Mouse (Mus musculus) heart, adult 2 months (tissue): ENCODE results near the gene Cdk10. TPM values are rescaled to one million over a fixed set of nuclear protein-coding genes. Genes with fewer than 3 reads are reported as not detected.

Experiments
- DNase-seq, 2 experiments: peaks; one replicate each; pipeline ENCODE4 v3.0.0; 2021
- H3K27ac ChIP-seq: fragments of 200-600 bp; 2 replicates; pipeline ENCODE4 v1.8.1; 2022
- H3K27me3 ChIP-seq: fragments of 200-500 bp; 2 replicates; pipeline ENCODE4 v1.6.1; 2012; ENCODE audit warnings: mild to moderate bottlenecking, low read length, inconsistent platforms, mixed read lengths; ENCODE audit not compliant: control insufficient read depth, insufficient read depth
- H3K36me3 ChIP-seq: fragments of 200-500 bp; 2 replicates; pipeline ENCODE4 v1.6.1; 2012; ENCODE audit warnings: low read length, inconsistent platforms; ENCODE audit not compliant: control insufficient read depth, insufficient read depth
- H3K4me1 ChIP-seq: fragments of 200-500 bp; 2 replicates; pipeline ENCODE4 v1.6.1; 2011; ENCODE audit warnings: low read length; ENCODE audit not compliant: control insufficient read depth, insufficient read depth
- H3K4me3 ChIP-seq: fragments of 200-600 bp; 2 replicates; pipeline ENCODE4 v1.8.1; 2022
- H3K79me2 ChIP-seq: fragments of 200-500 bp; replicated peaks from 2 replicates; pipeline ENCODE4 v1.6.1; 2012; ENCODE audit warnings: mild to moderate bottlenecking, inconsistent platforms, low read length, moderate library complexity, mixed read lengths; ENCODE audit not compliant: control insufficient read depth, insufficient read depth
- H3K9ac ChIP-seq: fragments of 200-500 bp; 2 replicates; pipeline ENCODE4 v1.6.1; 2012; ENCODE audit warnings: low read depth, mild to moderate bottlenecking, control low read depth, inconsistent platforms, low read length, mixed read lengths
- CTCF ChIP-seq: fragments of 200-600 bp; IDR thresholded peaks from 2 replicates; pipeline ENCODE4 v1.8.1; 2022; ENCODE audit warnings: antibody characterized with exemption, mild to moderate bottlenecking, moderate library complexity
- EP300 ChIP-seq: fragments of 200-500 bp; IDR thresholded peaks from 2 replicates; pipeline ENCODE4 v1.6.1; 2011; ENCODE audit warnings: low read depth, low read length, control low read depth; ENCODE audit not compliant: insufficient read depth
- POLR2A ChIP-seq: fragments of 200-500 bp; IDR thresholded peaks from 2 replicates; pipeline ENCODE4 v1.6.1; 2011; ENCODE audit warnings: mild to moderate bottlenecking, low read depth, low read length, control low read depth; ENCODE audit not compliant: insufficient read depth
- WGBS: fragments of 180-500 bp; shearing (Covaris S2); methylation state at CpG from one replicate; pipeline ENCODE4 v1.1.7; 2018; 5-methylcytosine and 5-hydroxymethylcytosine counted together
- intact Hi-C: fragments of 180-260 bp; cut with DNase I; formaldehyde crosslinking; loops from one replicate; pipeline ENCODE4 v1.15.1; 2025
- polyA plus RNA-seq: library from polyadenylated mRNA; depleted of rRNA; stranded (reverse); fragments of >200 nt; gene quantifications from 2 replicates; pipeline ENCODE4 v1.2.3, GENCODE M21; 2012
- total RNA-seq, 2 experiments: library from RNA; stranded (reverse); gene quantifications; 2 replicates each; pipeline ENCODE4 v1.2.3; 2021

The Cdk10 gene
- total and polyA plus RNA-seq, 3 experiments: 18.4 to 32.4 (median 22.9) TPM

- Histone ChIP-seq H3K27ac (no peak overlapping the region), H3K4me1 (no peaks in the 10 kb centered on the region), H3K4me3 (no peak overlapping the region), H3K27me3 (no peaks in the 10 kb centered on the region), H3K36me3 (no peaks in the 10 kb centered on the region), H3K9ac (no peak overlapping the region), H3K79me2 (no peaks in the 10 kb centered on the region)
- no peak for TF ChIP-seq CTCF
- TF ChIP-seq POLR2A: no peak
- no peak for TF ChIP-seq EP300
- intact Hi-C loops: no loop called here
- DNase-seq: no peak
- WGBS: 84% methylated on average over 14 of the region's 14 CpGs
Measured at GRCm38 (mm10) chr8:123267926-123268656, 43.4 kb downstream of the Cdk10 start.

- DNase-seq: no peak
- TF ChIP-seq CTCF (no peak), EP300 (no peak), POLR2A (no peak)
- no peaks in the 10 kb centered on the region for H3K79me2 ChIP-seq
- H3K9ac ChIP-seq: no peak overlapping the region
- H3K4me1 ChIP-seq: no peaks in the 10 kb centered on the region
- WGBS: 90% methylated on average over 10 of the region's 10 CpGs
- H3K4me3 ChIP-seq: no peak overlapping the region
- H3K27ac ChIP-seq: no peak overlapping the region
- no peaks in the 10 kb centered on the region for H3K27me3 ChIP-seq
- intact Hi-C loops: no loop called here
- no peaks in the 10 kb centered on the region for H3K36me3 ChIP-seq
Measured at GRCm38 (mm10) chr8:123271147-123271546, 46.5 kb downstream of the Cdk10 start.

GRCm38 (mm10) chr8:123271901-123272300 lies 47.3 kb downstream of the Cdk10 start:
- no peak overlapping the region for H3K27ac ChIP-seq
- DNase-seq: no peak
- no peak for TF ChIP-seq POLR2A
- TF ChIP-seq EP300: no peak
- TF ChIP-seq CTCF: no peak
- no peak overlapping the region for H3K9ac ChIP-seq
- intact Hi-C loops: no loop called here
- H3K4me3 ChIP-seq: no peak overlapping the region
- no peaks in the 10 kb centered on the region for H3K79me2 ChIP-seq
- H3K27me3 ChIP-seq: no peaks in the 10 kb centered on the region
- no peaks in the 10 kb centered on the region for H3K4me1 ChIP-seq
- 73% methylated on average over 4 of the region's 4 CpGs for WGBS
- no peaks in the 10 kb centered on the region for H3K36me3 ChIP-seq

GRCm38 (mm10) chr8:123274447-123274846 lies 49.8 kb downstream of the Cdk10 start:
- WGBS: 92% methylated on average over 5 of the region's 5 CpGs
- TF ChIP-seq CTCF: no peak
- TF ChIP-seq EP300: no peak
- TF ChIP-seq POLR2A: no peak

DNA sequence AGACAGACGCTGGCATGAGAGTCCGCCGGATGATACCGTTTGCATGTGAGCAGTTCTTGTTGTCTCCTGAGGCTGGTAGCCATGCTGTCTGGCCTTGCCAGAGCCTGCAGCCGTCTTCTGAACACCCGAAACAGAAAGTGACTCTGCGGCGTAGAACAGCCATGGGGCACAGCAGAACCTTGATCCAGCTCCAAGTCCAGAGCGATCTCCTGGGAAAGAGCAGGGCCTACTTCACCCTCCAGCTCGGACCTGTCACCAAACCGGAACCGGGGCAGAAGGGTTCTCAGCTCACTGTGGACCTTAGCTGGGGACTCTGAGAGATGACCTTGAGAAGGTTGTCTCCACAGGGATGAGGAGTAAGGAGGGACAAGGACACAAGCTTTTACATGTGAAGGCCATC lies 50.5 kb downstream of the Cdk10 start:
- no peaks in the 10 kb centered on the region for H3K79me2 ChIP-seq
- DNase-seq: no peak
- no peak for TF ChIP-seq CTCF
- no peak for TF ChIP-seq POLR2A
- no peak for TF ChIP-seq EP300
- WGBS: 94% methylated on average over 12 of the region's 12 CpGs
- no peaks in the 10 kb centered on the region for H3K27me3 ChIP-seq
- no peaks in the 10 kb centered on the region for H3K4me1 ChIP-seq
- H3K27ac ChIP-seq: no peak overlapping the region
- no peaks in the 10 kb centered on the region for H3K36me3 ChIP-seq
- intact Hi-C loops: no loop called here
- H3K4me3 ChIP-seq: no peak overlapping the region
- no peak overlapping the region for H3K9ac ChIP-seq

More at GRCm38 (mm10) chr8:123274447-123274846, 49.8 kb downstream of the Cdk10 start:
- intact Hi-C loops: no loop called here
- Histone ChIP-seq H3K4me3 (no peak overlapping the region), H3K27ac (no peak overlapping the region), H3K79me2 (no peaks in the 10 kb centered on the region), H3K4me1 (no peaks in the 10 kb centered on the region), H3K27me3 (no peaks in the 10 kb centered on the region), H3K36me3 (no peaks in the 10 kb centered on the region), H3K9ac (no peak overlapping the region)
- DNase-seq: no peak

DNA sequence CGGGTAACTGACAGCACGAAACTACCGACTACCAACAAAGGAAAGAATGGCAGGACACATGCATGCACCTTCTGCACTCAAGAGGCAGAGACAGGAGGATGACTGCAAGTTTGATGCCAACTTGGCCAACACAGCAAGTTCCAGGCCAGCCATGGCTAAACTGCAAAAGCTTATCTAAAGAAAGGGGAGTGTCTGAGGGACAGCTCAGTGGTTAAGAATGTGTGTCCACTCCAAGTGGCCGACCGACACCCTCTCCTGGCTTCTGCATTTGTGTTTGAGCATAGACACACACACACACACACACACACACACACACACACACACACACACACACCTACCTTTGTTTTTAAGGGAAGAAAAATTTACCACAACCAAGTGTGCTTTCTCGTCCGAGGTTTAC lies 53.8 kb downstream of the Cdk10 start:
- 67% methylated on average over 7 of the region's 7 CpGs for WGBS
- H3K9ac ChIP-seq: no peak overlapping the region
- H3K4me1 ChIP-seq: no peaks in the 10 kb centered on the region
- H3K27ac ChIP-seq: no peak overlapping the region
- no peaks in the 10 kb centered on the region for H3K79me2 ChIP-seq
- intact Hi-C loops: no loop called here
- no peaks in the 10 kb centered on the region for H3K36me3 ChIP-seq
- H3K4me3 ChIP-seq: no peak overlapping the region
- TF ChIP-seq EP300 (no peak), POLR2A (no peak)
- H3K27me3 ChIP-seq: no peaks in the 10 kb centered on the region
- no peak for DNase-seq
